Mouse (Mus musculus) erythroblast, embryonic 14.5 days (primary cell): ENCODE data around the gene 2010111I01Rik. TPM values are rescaled to one million over a fixed set of nuclear protein-coding genes. Genes with fewer than 3 reads are reported as not detected.

ENCODE experiments used
- H3K27me3 ChIP-seq: 2 replicates; pipeline ENCODE4 v1.6.1; 2012; ENCODE audit warnings: inconsistent platforms; ENCODE audit not compliant: control insufficient read depth
- H3K36me3 ChIP-seq: 2 replicates; pipeline ENCODE4 v1.6.1; 2012; ENCODE audit warnings: mild to moderate bottlenecking, inconsistent platforms; ENCODE audit not compliant: control insufficient read depth
- H3K4me1 ChIP-seq: 2 replicates; pipeline ENCODE4 v1.6.1; 2012; ENCODE audit warnings: inconsistent platforms; ENCODE audit not compliant: control insufficient read depth
- H3K4me3 ChIP-seq: replicated peaks from 2 replicates; pipeline ENCODE3; 2012; ENCODE audit warnings: moderate library complexity, mild to moderate bottlenecking, inconsistent platforms
- H3K9me3 ChIP-seq: 2 replicates; pipeline ENCODE4 v1.6.1; 2012; ENCODE audit warnings: low read length, inconsistent platforms, mixed read lengths; ENCODE audit not compliant: control insufficient read depth
- GATA1 ChIP-seq: IDR thresholded peaks from 2 replicates; pipeline ENCODE4 v1.6.1; 2012; ENCODE audit warnings: low read length, inconsistent platforms, mixed read lengths
- TAL1 ChIP-seq: IDR thresholded peaks from 3 replicates; pipeline ENCODE4 v1.6.1; 2012; ENCODE audit warnings: low read length, inconsistent platforms, mixed read lengths
- polyA plus RNA-seq: library from polyadenylated mRNA; stranded (reverse); fragments of >175 nt; gene quantifications from 2 replicates; pipeline ENCODE4 v1.2.3, GENCODE M21; 2012

2010111I01Rik gene
- polyA plus RNA-seq, 1 experiment, result 2.2 TPM

DNA sequence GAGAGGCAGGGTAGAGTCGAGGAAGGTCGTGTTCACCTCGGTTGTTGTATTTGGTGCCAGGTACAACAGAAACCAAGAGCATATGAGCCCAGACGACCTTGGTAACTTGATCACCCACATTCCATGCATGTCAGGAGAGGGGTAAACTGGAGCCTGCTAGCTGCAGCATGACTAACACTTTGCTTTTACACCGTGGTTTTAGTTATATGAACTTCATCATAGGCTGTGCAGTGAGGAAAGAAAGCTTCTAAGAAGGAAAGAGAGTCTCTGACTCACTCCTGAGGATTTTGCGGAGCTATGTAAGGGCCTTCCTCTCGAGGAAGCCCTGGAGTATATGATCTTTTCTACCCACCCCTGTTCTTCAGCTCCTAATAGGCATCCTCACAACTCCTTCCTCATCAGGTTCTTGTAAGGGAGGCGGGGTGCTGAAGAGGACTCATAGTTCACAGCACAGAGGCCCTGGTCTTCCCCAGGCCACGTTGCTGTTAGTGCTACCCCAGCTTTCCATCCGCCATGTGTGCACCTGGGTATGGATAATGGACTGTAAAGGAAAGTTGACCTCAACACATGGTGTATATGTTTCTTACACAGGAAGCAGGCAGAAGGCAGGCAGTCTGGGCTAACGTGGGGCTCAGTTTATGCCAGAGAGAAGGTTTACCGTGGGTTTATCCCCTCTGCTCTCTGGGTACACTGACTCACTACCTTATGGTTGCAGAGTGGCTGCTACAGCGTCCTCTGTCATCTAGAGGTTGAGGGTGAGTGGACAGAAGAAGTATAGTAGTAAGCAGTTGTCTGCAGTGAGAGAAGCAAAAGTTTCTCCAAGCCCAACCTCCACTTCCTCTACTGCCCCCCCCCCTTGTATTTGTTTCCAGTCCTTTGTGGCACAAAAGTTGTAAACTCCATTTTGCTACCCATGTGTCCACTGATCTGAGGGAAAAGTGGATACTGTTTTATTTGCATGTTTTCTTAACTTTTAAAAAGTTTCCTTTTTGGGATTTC lies 222.8 kb downstream of the 2010111I01Rik start:
- H3K4me1 ChIP-seq, result no peaks in the 10 kb centered on the region
- TF ChIP-seq GATA1 (no peak), TAL1 (no peak)
- H3K9me3 ChIP-seq, result no peaks in the 10 kb centered on the region
- H3K4me3 ChIP-seq, result no peak overlapping the region
- no peaks in the 10 kb centered on the region for H3K36me3 ChIP-seq
- no peaks in the 10 kb centered on the region for H3K27me3 ChIP-seq

DNA sequence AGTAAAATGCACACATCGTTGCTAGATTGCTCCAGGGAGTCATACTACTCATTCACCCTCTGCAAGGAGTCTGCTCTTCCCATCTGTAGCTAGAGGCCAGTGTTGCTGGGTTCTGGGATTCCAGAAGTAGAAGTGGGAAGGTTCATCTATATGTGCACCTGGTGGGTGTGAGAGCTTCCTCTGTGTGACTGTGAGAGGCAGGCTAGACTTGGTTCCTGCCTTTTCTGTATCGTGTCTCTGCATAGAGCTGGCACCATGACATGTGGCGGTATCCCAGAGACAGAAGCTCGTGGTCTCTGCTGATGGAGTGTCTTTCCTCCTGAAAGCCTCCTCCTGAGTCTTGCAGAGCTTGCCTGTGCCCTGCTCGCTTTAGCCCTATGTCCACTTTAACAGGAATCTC lies 223.6 kb downstream of the 2010111I01Rik start:
- H3K4me1 ChIP-seq, result no peaks in the 10 kb centered on the region
- no peak overlapping the region for H3K4me3 ChIP-seq
- no peaks in the 10 kb centered on the region for H3K36me3 ChIP-seq
- no peaks in the 10 kb centered on the region for H3K9me3 ChIP-seq
- no peaks in the 10 kb centered on the region for H3K27me3 ChIP-seq
- TF ChIP-seq GATA1, result no peak
- TF ChIP-seq TAL1, result no peak

DNA sequence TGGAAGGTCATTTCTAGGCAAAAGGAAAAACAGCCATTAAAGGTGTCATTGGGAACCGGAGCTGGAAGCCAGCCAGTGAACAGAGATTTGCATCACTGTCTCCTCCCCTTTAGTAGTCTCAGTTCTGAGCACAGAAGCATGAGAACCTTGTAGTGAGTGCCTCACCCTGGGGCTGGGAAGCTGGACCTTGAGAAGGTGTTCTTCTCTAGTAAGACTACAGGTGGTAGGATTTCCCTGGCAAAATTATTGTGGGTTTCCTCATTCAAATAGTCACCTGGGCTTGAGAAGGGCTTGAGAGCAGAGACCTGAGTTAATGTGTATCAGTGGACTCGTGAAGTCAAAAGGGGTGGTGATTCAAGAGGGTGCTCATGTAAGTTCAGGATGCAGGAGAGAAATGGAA lies 224.1 kb downstream of the 2010111I01Rik start:
- no peak for TF ChIP-seq GATA1
- no peak for TF ChIP-seq TAL1
- no peaks in the 10 kb centered on the region for H3K27me3 ChIP-seq
- no peaks in the 10 kb centered on the region for H3K4me1 ChIP-seq
- no peaks in the 10 kb centered on the region for H3K36me3 ChIP-seq
- no peaks in the 10 kb centered on the region for H3K9me3 ChIP-seq
- no peak overlapping the region for H3K4me3 ChIP-seq

DNA sequence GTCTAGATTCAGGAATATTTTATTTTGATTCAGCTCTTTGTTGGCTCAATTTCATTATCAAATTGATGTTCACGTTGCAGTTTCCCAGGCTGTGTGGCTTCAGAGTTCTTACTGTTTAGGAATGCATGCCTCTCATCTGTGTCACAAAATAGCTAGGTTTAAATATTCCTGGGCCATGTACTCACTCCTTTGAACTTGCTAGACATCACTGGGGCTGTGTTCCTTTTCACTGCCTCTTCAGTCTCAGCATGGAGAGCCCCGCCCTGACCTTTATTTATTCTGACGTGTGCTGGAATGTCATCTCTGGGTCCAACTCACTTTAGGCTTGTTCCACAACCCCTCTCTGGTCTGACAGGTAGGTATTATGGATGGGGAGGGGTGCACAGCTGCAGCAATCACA lies 228.7 kb downstream of the 2010111I01Rik start:
- no peaks in the 10 kb centered on the region for H3K27me3 ChIP-seq
- no peaks in the 10 kb centered on the region for H3K36me3 ChIP-seq
- no peaks in the 10 kb centered on the region for H3K9me3 ChIP-seq
- H3K4me1 ChIP-seq, result no peaks in the 10 kb centered on the region
- no peak for TF ChIP-seq GATA1
- TF ChIP-seq TAL1, result no peak
- no peak overlapping the region for H3K4me3 ChIP-seq

DNA sequence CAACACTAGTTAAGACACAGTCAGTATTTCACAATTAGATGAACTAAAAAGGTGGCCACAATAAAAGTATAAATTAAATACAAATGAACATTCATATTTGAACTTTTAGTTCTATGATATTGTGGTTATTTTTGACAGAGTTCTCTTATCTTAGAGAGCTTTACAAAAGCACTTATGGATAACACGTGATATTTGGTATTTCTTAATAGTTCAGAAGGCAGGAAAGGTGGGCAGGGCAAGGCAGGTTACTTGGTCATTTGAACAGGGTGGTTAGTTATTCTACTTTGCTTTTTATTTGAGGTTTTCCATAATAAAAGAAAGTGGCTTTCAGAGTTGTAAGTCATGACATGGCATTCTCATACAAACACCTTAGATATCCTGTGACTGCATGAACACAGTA lies 233.3 kb downstream of the 2010111I01Rik start:
- no peaks in the 10 kb centered on the region for H3K9me3 ChIP-seq
- H3K27me3 ChIP-seq, result no peaks in the 10 kb centered on the region
- no peak for TF ChIP-seq GATA1
- TF ChIP-seq TAL1, result no peak
- no peaks in the 10 kb centered on the region for H3K36me3 ChIP-seq
- H3K4me3 ChIP-seq, result no peak overlapping the region
- no peaks in the 10 kb centered on the region for H3K4me1 ChIP-seq

DNA sequence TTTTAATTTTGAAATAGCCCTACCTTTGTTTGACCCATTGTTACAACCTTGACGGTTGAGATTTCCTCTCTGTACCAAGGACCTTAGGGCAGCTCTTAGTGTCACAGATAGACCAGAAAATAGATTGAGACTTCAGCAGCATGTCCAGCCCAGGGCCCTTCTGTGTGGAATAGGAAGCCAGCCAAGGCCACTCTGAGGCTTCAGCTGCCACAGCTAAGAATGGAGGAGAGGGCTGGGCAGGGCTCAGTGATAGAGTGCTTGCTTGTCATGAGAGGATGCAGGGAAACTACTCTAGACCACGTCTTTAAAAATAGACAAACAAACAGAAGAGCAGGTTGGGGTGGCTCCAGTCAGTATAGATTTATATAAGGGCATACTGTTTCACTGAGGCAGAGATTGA lies 234.9 kb downstream of the 2010111I01Rik start:
- H3K4me3 ChIP-seq, result no peak overlapping the region
- no peaks in the 10 kb centered on the region for H3K36me3 ChIP-seq
- H3K9me3 ChIP-seq, result no peaks in the 10 kb centered on the region
- no peaks in the 10 kb centered on the region for H3K4me1 ChIP-seq
- TF ChIP-seq TAL1 (no peak), GATA1 (no peak)
- no peaks in the 10 kb centered on the region for H3K27me3 ChIP-seq

DNA sequence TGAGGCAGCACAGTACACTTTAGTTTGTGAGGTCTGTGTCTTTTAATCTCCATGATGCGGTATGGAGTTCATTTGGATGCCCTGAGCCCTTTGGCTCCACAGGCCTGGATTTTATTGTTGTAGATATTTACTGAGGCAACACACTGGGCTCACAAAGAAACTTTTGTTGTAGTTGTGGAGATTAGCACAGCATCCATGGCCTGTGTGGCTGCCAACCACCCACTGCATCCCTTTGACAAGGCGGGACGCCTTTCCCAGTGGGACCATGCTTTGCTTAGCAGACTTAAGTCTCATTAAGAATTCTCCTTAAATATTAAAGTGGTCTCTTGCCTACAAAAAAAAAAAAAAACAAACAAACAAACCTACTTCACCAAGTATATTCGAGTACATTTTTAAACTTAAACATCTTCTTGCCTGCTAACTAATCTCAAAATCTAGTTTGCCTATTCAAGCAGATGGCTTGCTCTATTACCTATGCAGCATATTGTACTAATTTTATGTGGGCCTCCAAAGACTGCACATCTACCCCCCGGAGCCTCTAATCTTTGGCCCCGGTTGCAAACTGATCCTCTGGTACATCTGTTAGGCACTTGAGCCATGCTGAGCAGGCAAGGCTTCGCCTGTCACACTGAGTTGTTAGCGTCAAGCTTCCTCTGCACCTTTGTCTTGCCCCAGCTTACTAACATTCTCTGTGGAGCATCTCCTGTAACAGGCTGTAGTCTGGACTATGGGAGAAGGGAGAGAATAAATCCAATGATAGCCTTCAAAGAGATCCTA lies 239.0 kb downstream of the 2010111I01Rik start:
- no peaks in the 10 kb centered on the region for H3K9me3 ChIP-seq
- H3K27me3 ChIP-seq, result no peaks in the 10 kb centered on the region
- no peaks in the 10 kb centered on the region for H3K36me3 ChIP-seq
- no peaks in the 10 kb centered on the region for H3K4me1 ChIP-seq
- H3K4me3 ChIP-seq, result no peak overlapping the region
- no peak for TF ChIP-seq TAL1
- no peak for TF ChIP-seq GATA1

DNA sequence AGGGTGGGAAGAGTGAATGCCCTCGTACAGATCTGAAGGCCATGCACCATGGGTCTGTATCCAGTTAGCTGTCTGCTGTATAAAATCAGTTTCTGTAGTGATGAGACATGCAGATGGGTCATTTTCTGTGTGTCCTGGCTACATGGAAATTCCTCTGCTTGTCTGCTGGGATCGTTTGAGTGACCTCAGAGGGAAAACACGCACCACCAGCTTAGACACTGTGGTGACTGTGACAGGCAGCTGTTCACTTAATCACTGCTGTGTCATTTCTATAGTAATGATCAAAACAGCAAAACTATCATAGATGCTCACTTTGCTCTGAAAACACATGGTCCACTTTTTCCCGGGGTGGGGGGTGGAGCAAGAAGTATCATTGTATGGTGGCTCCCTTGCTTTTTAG lies 241.1 kb downstream of the 2010111I01Rik start:
- TF ChIP-seq TAL1 (no peak), GATA1 (no peak)
- Histone ChIP-seq H3K9me3 (no peaks in the 10 kb centered on the region), H3K36me3 (no peaks in the 10 kb centered on the region), H3K27me3 (no peaks in the 10 kb centered on the region), H3K4me1 (no peaks in the 10 kb centered on the region), H3K4me3 (no peak overlapping the region)

DNA sequence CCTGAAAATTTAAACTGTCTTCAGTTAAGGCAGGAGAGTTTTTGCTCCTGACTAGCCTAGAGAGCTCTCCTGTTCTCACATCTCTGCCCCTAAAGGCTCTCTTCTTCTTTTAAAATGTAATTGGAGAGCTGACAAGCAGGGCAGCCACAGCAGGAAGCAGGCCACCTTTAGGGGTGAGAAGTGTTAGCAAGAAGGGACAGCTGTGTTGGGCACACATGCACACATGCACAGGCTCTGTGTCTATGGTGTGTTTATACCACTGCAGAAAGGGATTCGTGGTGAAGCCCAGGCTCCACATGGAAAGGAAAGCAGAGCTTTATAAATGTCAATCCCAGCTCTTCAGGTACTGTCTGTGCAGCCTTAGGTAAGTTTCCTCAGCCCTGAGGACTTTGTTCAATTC lies 241.7 kb downstream of the 2010111I01Rik start:
- TF ChIP-seq TAL1, result no peak
- H3K9me3 ChIP-seq, result no peaks in the 10 kb centered on the region
- H3K36me3 ChIP-seq, result no peaks in the 10 kb centered on the region
- H3K27me3 ChIP-seq, result no peaks in the 10 kb centered on the region
- no peaks in the 10 kb centered on the region for H3K4me1 ChIP-seq
- no peak overlapping the region for H3K4me3 ChIP-seq
